Mouse (Mus musculus): Measurements from ENCODE around the gene Pip5k1b. TPM values are rescaled to one million over a fixed set of nuclear protein-coding genes. Genes with fewer than 3 reads are reported as not detected.

The Pip5k1b gene
- polyA plus RNA-seq, 1 experiment = 0.24 TPM

DNA sequence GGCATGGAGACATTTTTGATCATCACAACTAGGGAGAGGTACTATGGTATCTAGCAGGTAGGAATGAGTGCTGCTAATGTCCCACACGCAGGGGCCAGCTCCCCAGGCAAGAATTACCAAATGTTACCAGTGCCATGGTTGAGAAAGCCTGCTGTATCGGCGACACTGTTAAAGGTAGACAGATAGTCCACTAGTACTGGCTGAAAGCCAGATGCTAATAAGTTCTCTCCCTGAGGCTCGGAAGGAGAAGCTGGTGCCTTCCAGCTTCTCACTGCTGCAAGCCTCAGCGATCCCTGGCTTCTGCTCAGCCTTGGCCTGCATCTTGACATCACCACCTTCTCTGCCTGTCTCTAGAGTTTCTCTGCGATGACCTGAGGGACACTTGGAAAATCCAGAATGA, 46.3 kb downstream of the Pip5k1b start:
- H3K4me2 ChIP-seq (ENCODE audit: low read depth) = no peak overlapping the region
- H3K4me3 ChIP-seq = no peak overlapping the region
- no peaks in the 10 kb centered on the region for H3K79me2 ChIP-seq (ENCODE audit: control insufficient read depth, insufficient read depth)
- H3ac ChIP-seq (ENCODE audit: control insufficient read depth, insufficient read length) = no peak overlapping the region
- H3K36me3 ChIP-seq (ENCODE audit: control insufficient read depth, insufficient read depth) = no peaks in the 10 kb centered on the region
- no peaks in the 10 kb centered on the region for H3K27me3 ChIP-seq (ENCODE audit: control insufficient read depth, insufficient read depth, insufficient read length)
- TF ChIP-seq POLR2AphosphoS2 (IDR thresholded peaks at IDR 0.05; ENCODE audit: insufficient read length, low read depth) = no peak
- no peak for TF ChIP-seq MAX (IDR thresholded peaks at IDR 0.05; ENCODE audit: low read depth)
- TF ChIP-seq REST (IDR thresholded peaks at IDR 0.05; ENCODE audit: insufficient read depth, insufficient read length) = no peak
- no peak for TF ChIP-seq MYOD1 (IDR thresholded peaks at IDR 0.05; ENCODE audit: control insufficient read depth in 1 of 3, insufficient read length in 2 of 3, low read depth in 2 of 3)
- TF ChIP-seq E2F4 (IDR thresholded peaks at IDR 0.05; ENCODE audit: insufficient read depth) = no peak
- no peak for TF ChIP-seq POLR2A (IDR thresholded peaks at IDR 0.05; ENCODE audit: insufficient read length, low read depth)
- TF ChIP-seq TCF3 (IDR thresholded peaks at IDR 0.05; ENCODE audit: insufficient read length, low read depth) = no peak

GRCm38 (mm10) chr19:24508087-24508767, 47.4 kb downstream of the Pip5k1b start:
- H3K27me3 ChIP-seq (ENCODE audit: control insufficient read depth, insufficient read depth, insufficient read length) = no peaks in the 10 kb centered on the region
- no peak overlapping the region for H3ac ChIP-seq (ENCODE audit: control insufficient read depth, insufficient read length)
- H3K79me2 ChIP-seq (ENCODE audit: control insufficient read depth, insufficient read depth) = no peaks in the 10 kb centered on the region
- no peak overlapping the region for H3K4me2 ChIP-seq (ENCODE audit: low read depth)
- no peaks in the 10 kb centered on the region for H3K36me3 ChIP-seq (ENCODE audit: control insufficient read depth, insufficient read depth)
- TF ChIP-seq CEBPB (IDR thresholded peaks at IDR 0.05; ENCODE audit: insufficient read depth, poor library complexity, severe bottlenecking) (no peak), MYOD1 (IDR thresholded peaks at IDR 0.05; ENCODE audit: control insufficient read depth in 1 of 3, insufficient read length in 2 of 3, low read depth in 2 of 3) (no peak), MYOG (IDR thresholded peaks at IDR 0.05; ENCODE audit: control insufficient read depth in 1 of 3, insufficient read depth in 1 of 3, insufficient read length in 2 of 3, low read depth in 2 of 3) (no peak), REST (IDR thresholded peaks at IDR 0.05; ENCODE audit: insufficient read depth, insufficient read length) (no peak), SRF (IDR thresholded peaks at IDR 0.05; ENCODE audit: control insufficient read depth, insufficient read length, low read depth) (no peak), MAX (IDR thresholded peaks at IDR 0.05; ENCODE audit: low read depth) (no peak), USF1 (IDR thresholded peaks at IDR 0.05; ENCODE audit: low read depth) (no peak)
- H3K4me3 ChIP-seq = no peak overlapping the region

DNA sequence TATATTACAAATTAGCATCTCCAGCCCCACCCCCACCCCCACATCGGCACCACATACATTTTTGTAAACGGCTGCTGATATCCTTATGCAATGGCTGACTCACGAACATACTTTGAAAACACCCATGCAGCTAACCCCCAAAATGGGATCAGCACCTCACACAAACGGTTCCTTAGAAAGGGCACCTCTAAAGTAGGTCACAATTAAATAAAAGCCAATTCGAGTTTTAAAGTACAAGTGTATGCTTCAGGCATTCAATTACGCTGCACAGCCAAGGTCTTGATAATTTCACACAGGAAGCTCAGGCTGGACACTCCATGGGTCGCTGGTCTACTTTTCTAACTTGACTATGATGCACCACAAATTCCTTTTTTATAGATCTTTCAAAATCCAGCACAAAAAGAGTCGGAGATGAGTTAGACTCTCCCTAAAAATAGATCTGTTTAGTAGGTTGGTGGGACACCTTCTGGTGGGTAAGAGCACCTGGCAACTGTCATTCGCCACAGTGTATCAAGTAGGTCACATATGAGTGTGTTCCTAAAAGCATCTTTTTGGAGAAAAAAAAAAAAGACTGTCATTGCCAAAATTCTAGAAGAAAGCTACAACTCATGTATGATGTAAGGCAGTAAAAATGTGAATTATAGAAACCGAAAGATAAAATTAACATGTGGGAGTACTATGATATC, 52.8 kb downstream of the Pip5k1b start:
- no peak overlapping the region for H3K4me3 ChIP-seq
- no peaks in the 10 kb centered on the region for H3K27me3 ChIP-seq (ENCODE audit: control insufficient read depth, insufficient read depth, insufficient read length)
- no peaks in the 10 kb centered on the region for H3K79me2 ChIP-seq (ENCODE audit: control insufficient read depth, insufficient read depth)
- no peaks in the 10 kb centered on the region for H3K36me3 ChIP-seq (ENCODE audit: control insufficient read depth, insufficient read depth)
- no peak overlapping the region for H3ac ChIP-seq (ENCODE audit: control insufficient read depth, insufficient read length)
- TF ChIP-seq REST (IDR thresholded peaks at IDR 0.05; ENCODE audit: insufficient read depth, insufficient read length) = no peak
- TF ChIP-seq TCF12 (IDR thresholded peaks at IDR 0.05; ENCODE audit: insufficient read depth, poor library complexity, severe bottlenecking) = no peak
- TF ChIP-seq TCF3 (IDR thresholded peaks at IDR 0.05; ENCODE audit: insufficient read length, low read depth) = no peak
- TF ChIP-seq MYOD1 (IDR thresholded peaks at IDR 0.05; ENCODE audit: control insufficient read depth in 1 of 3, insufficient read length in 2 of 3, low read depth in 2 of 3) = no peak
- TF ChIP-seq POLR2AphosphoS2 (IDR thresholded peaks at IDR 0.05; ENCODE audit: insufficient read length, low read depth) = no peak
- TF ChIP-seq MAX (IDR thresholded peaks at IDR 0.05; ENCODE audit: low read depth) = no peak
- no peak for TF ChIP-seq CEBPB (IDR thresholded peaks at IDR 0.05; ENCODE audit: insufficient read depth, poor library complexity, severe bottlenecking)
- no peak for TF ChIP-seq E2F4 (IDR thresholded peaks at IDR 0.05; ENCODE audit: insufficient read depth)
- no peak for TF ChIP-seq MYOG (IDR thresholded peaks at IDR 0.05; ENCODE audit: control insufficient read depth in 1 of 3, insufficient read depth in 1 of 3, insufficient read length in 2 of 3, low read depth in 2 of 3)
- no peak for TF ChIP-seq POLR2A (IDR thresholded peaks at IDR 0.05; ENCODE audit: insufficient read length, low read depth)
- no peak for TF ChIP-seq SRF (IDR thresholded peaks at IDR 0.05; ENCODE audit: control insufficient read depth, insufficient read length, low read depth)
- no peak for TF ChIP-seq USF1 (IDR thresholded peaks at IDR 0.05; ENCODE audit: low read depth)
- no peak overlapping the region for H3K4me2 ChIP-seq (ENCODE audit: low read depth)

- TF ChIP-seq CEBPB (IDR thresholded peaks at IDR 0.05; ENCODE audit: insufficient read depth, poor library complexity, severe bottlenecking) (no peak), E2F4 (IDR thresholded peaks at IDR 0.05; ENCODE audit: insufficient read depth) (no peak), TCF12 (IDR thresholded peaks at IDR 0.05; ENCODE audit: insufficient read depth, poor library complexity, severe bottlenecking) (no peak), MAX (IDR thresholded peaks at IDR 0.05; ENCODE audit: low read depth) (no peak), REST (IDR thresholded peaks at IDR 0.05; ENCODE audit: insufficient read depth, insufficient read length) (no peak), USF1 (IDR thresholded peaks at IDR 0.05; ENCODE audit: low read depth) (no peak), POLR2AphosphoS2 (IDR thresholded peaks at IDR 0.05; ENCODE audit: insufficient read length, low read depth) (no peak), TCF3 (IDR thresholded peaks at IDR 0.05; ENCODE audit: insufficient read length, low read depth) (no peak), POLR2A (IDR thresholded peaks at IDR 0.05; ENCODE audit: insufficient read length, low read depth) (no peak), MYOD1 (IDR thresholded peaks at IDR 0.05; ENCODE audit: control insufficient read depth in 1 of 3, insufficient read length in 2 of 3, low read depth in 2 of 3) (no peak), MYOG (IDR thresholded peaks at IDR 0.05; ENCODE audit: control insufficient read depth in 1 of 3, insufficient read depth in 1 of 3, insufficient read length in 2 of 3, low read depth in 2 of 3) (no peak), SRF (IDR thresholded peaks at IDR 0.05; ENCODE audit: control insufficient read depth, insufficient read length, low read depth) (no peak)
- no peaks in the 10 kb centered on the region for H3K79me2 ChIP-seq (ENCODE audit: control insufficient read depth, insufficient read depth)
- no peak overlapping the region for H3K4me3 ChIP-seq
- no peaks in the 10 kb centered on the region for H3K36me3 ChIP-seq (ENCODE audit: control insufficient read depth, insufficient read depth)
- no peaks in the 10 kb centered on the region for H3K27me3 ChIP-seq (ENCODE audit: control insufficient read depth, insufficient read depth, insufficient read length)
- no peak overlapping the region for H3ac ChIP-seq (ENCODE audit: control insufficient read depth, insufficient read length)
- H3K4me2 ChIP-seq (ENCODE audit: low read depth) = no peak overlapping the region
Measured at GRCm38 (mm10) chr19:24501525-24501924, 54.1 kb downstream of the Pip5k1b start.

All from myocyte (in vitro differentiated cells).